Mouse (Mus musculus): Measurements from ENCODE around the gene Mmp19. TPM values are rescaled to one million over a fixed set of nuclear protein-coding genes. Genes with fewer than 3 reads are reported as not detected.

Gene Mmp19
- polyA plus RNA-seq, 1 experiment from 2014 or later, result 0.44 TPM

- DNase-seq (ENCODE audit: low spot score), result no peak
- Histone ChIP-seq H3K4me1 (no peaks in the 10 kb centered on the region), H3K27me3 (ENCODE audit: low read depth, poor library complexity, severe bottlenecking) (no peaks in the 10 kb centered on the region), H3K4me3 (no peak overlapping the region), H3K36me3 (peaks cover 92% of the 10 kb centered on the region), H3K27ac (replicated peaks) (no peak overlapping the region), H3K9me3 (replicated peaks) (no peaks in the 10 kb centered on the region)
Observed at GRCm38 (mm10) chr10:128840612-128841011, 49.9 kb downstream of the Mmp19 start.

- Histone ChIP-seq H3K4me1 (no peaks in the 10 kb centered on the region), H3K4me3 (no peak overlapping the region), H3K27ac (replicated peaks) (no peak overlapping the region), H3K9me3 (replicated peaks) (no peaks in the 10 kb centered on the region), H3K36me3 (peaks cover 88% of the 10 kb centered on the region), H3K27me3 (ENCODE audit: low read depth, poor library complexity, severe bottlenecking) (no peaks in the 10 kb centered on the region)
- DNase-seq (ENCODE audit: low spot score), result no peak
- 96% methylated on average over 5 of the region's 5 CpGs for WGBS
Observed at GRCm38 (mm10) chr10:128843260-128843659, 52.5 kb downstream of the Mmp19 start.

DNA sequence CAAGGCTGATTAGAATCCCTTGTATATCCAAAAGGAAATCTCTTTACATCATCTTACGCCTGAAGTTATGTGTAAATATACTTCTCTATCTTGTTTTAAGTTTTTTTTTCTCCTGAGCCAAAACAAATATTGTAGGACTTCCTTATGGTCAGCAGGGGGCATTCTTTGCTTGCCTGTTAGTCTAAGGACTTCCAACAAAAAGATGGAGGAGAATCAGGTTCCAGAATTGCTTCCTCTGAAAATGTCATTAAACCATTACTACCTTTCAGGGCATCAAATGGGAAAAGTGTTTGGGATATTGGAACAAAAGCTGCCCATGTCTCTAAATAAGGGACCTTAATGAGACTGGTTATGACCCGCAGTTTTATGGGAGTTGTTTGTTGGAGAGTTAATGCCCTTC is 54.8 kb downstream of the Mmp19 start:
- Histone ChIP-seq H3K9me3 (replicated peaks) (no peaks in the 10 kb centered on the region), H3K4me3 (no peak overlapping the region), H3K36me3 (peaks cover 88% of the 10 kb centered on the region), H3K27ac (replicated peaks) (no peak overlapping the region), H3K4me1 (no peaks in the 10 kb centered on the region), H3K27me3 (ENCODE audit: low read depth, poor library complexity, severe bottlenecking) (no peaks in the 10 kb centered on the region)
- no peak for DNase-seq (ENCODE audit: low spot score)
- 75% methylated on average over 2 of the region's 2 CpGs for WGBS

GRCm38 (mm10) chr10:128846664-128847063 is 56.0 kb downstream of the Mmp19 start:
- 98% methylated on average over 4 of the region's 4 CpGs for WGBS
- Histone ChIP-seq H3K27ac (replicated peaks) (no peak overlapping the region), H3K9me3 (replicated peaks) (no peaks in the 10 kb centered on the region), H3K27me3 (ENCODE audit: low read depth, poor library complexity, severe bottlenecking) (no peaks in the 10 kb centered on the region), H3K36me3 (peaks cover 87% of the 10 kb centered on the region), H3K4me3 (no peak overlapping the region), H3K4me1 (no peaks in the 10 kb centered on the region)
- DNase-seq (ENCODE audit: low spot score), result no peak

DNA sequence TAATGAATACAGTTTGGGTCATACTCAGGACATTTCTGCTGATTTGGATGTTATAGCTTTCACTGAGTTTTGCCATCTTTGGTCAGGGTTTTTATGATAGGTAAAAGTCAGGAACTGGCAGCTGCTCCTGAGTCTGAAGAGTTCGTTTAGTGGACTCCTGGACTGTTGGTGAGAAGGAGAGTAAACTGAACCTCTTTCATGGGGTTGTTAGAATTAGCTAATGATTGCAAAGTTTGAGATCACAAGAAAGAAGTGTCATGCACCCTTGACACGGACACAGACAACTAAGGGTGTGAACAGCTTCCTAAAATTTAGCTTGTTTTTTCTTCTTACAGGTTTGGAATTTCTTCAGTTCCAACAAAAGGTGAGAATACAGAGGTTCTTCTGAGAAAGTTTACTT is 57.7 kb downstream of the Mmp19 start:
- no peaks in the 10 kb centered on the region for H3K27me3 ChIP-seq (ENCODE audit: low read depth, poor library complexity, severe bottlenecking)
- no peak overlapping the region for H3K27ac ChIP-seq (replicated peaks)
- H3K9me3 ChIP-seq (replicated peaks), result no peaks in the 10 kb centered on the region
- H3K36me3 ChIP-seq, result peaks cover 86% of the 10 kb centered on the region
- 83% methylated on average over 2 of the region's 2 CpGs for WGBS
- no peaks in the 10 kb centered on the region for H3K4me1 ChIP-seq
- no peak overlapping the region for H3K4me3 ChIP-seq
- DNase-seq (ENCODE audit: low spot score), result no peak

- no peak overlapping the region for H3K27ac ChIP-seq (replicated peaks)
- H3K4me1 ChIP-seq, result no peaks in the 10 kb centered on the region
- WGBS, result 79% methylated on average over 3 of the region's 3 CpGs
- no peak for DNase-seq (ENCODE audit: low spot score)
- H3K36me3 ChIP-seq, result peaks cover 80% of the 10 kb centered on the region
- H3K9me3 ChIP-seq (replicated peaks), result no peaks in the 10 kb centered on the region
- H3K27me3 ChIP-seq (ENCODE audit: low read depth, poor library complexity, severe bottlenecking), result no peaks in the 10 kb centered on the region
- H3K4me3 ChIP-seq, result no peak overlapping the region
Observed at GRCm38 (mm10) chr10:128850339-128850738, 59.6 kb downstream of the Mmp19 start.

Other genes with a start within 250 kb of the Mmp19 start
- gene Zc3h10, start 243.1 kb upstream of the Mmp19 start, polyA plus RNA-seq (2016; fragmentation: Nextera tagmentation; extraction: Ambion mirVana), result 15.4 and 19.5 TPM in 2 replicates
- gene Rpl41, start 241.6 kb upstream of the Mmp19 start, polyA plus RNA-seq (2016; fragmentation: Nextera tagmentation; extraction: Ambion mirVana), result 2,872 and 3,266 TPM in 2 replicates
- 231 and 262 TPM in 2 replicates for gene Pa2g4, start 224.9 kb upstream of the Mmp19 start, polyA plus RNA-seq (2016; fragmentation: Nextera tagmentation; extraction: Ambion mirVana)
- 0.72 and 1.4 TPM in 2 replicates for gene Erbb3, start 201.3 kb upstream of the Mmp19 start, polyA plus RNA-seq (2016; fragmentation: Nextera tagmentation; extraction: Ambion mirVana)
- gene Rps26, start 164.2 kb upstream of the Mmp19 start, polyA plus RNA-seq (2016; fragmentation: Nextera tagmentation; extraction: Ambion mirVana), result 460 and 529 TPM in 2 replicates
- 2.8 and 3.6 TPM in 2 replicates for gene Ikzf4, start 144.9 kb upstream of the Mmp19 start, polyA plus RNA-seq (2016; fragmentation: Nextera tagmentation; extraction: Ambion mirVana)
- gene Suox, start 116.8 kb upstream of the Mmp19 start, polyA plus RNA-seq (2016; fragmentation: Nextera tagmentation; extraction: Ambion mirVana), result 13.9 and 14.9 TPM in 2 replicates
- 73.3 and 86.3 TPM in 2 replicates for gene Rab5b, start 94.6 kb upstream of the Mmp19 start, polyA plus RNA-seq (2016; fragmentation: Nextera tagmentation; extraction: Ambion mirVana)
- gene Pmel, start 86.7 kb upstream of the Mmp19 start, polyA plus RNA-seq (2016; fragmentation: Nextera tagmentation; extraction: Ambion mirVana), result 3.9 and 6.7 TPM in 2 replicates
- gene Cdk2, start 85.9 kb upstream of the Mmp19 start, polyA plus RNA-seq (2016; fragmentation: Nextera tagmentation; extraction: Ambion mirVana), result 107 and 110 TPM in 2 replicates
- gene Dgka, start 46.1 kb upstream of the Mmp19 start, polyA plus RNA-seq (2016; fragmentation: Nextera tagmentation; extraction: Ambion mirVana), result 3.7 and 4.7 TPM in 2 replicates
- gene Pym1, start 43.0 kb upstream of the Mmp19 start, polyA plus RNA-seq (2016; fragmentation: Nextera tagmentation; extraction: Ambion mirVana), result 56.6 and 59.1 TPM in 2 replicates
- 50.7 and 57.8 TPM in 2 replicates for gene Dnajc14, start 13.2 kb downstream of the Mmp19 start, polyA plus RNA-seq (2016; fragmentation: Nextera tagmentation; extraction: Ambion mirVana)
- gene Tmem198b, start 13.5 kb downstream of the Mmp19 start, polyA plus RNA-seq (2016; fragmentation: Nextera tagmentation; extraction: Ambion mirVana), result 22.1 and 24.3 TPM in 2 replicates
- 260 and 264 TPM in 2 replicates for gene Sarnp, start 26.4 kb downstream of the Mmp19 start, polyA plus RNA-seq (2016; fragmentation: Nextera tagmentation; extraction: Ambion mirVana)
- gene Ormdl2, start 30.7 kb downstream of the Mmp19 start, polyA plus RNA-seq (2016; fragmentation: Nextera tagmentation; extraction: Ambion mirVana), result 82.0 and 100 TPM in 2 replicates
- gene Gdf11, start 100.8 kb downstream of the Mmp19 start, polyA plus RNA-seq (2016; fragmentation: Nextera tagmentation; extraction: Ambion mirVana), result 9.5 and 10.5 TPM in 2 replicates
- 195 and 196 TPM in 2 replicates for gene Cd63, start 110.1 kb downstream of the Mmp19 start, polyA plus RNA-seq (2016; fragmentation: Nextera tagmentation; extraction: Ambion mirVana)
- 13.3 and 14.9 TPM in 2 replicates for gene Rdh5, start 132.0 kb downstream of the Mmp19 start, polyA plus RNA-seq (2016; fragmentation: Nextera tagmentation; extraction: Ambion mirVana)
- gene Bloc1s1, start 133.1 kb downstream of the Mmp19 start, polyA plus RNA-seq (2016; fragmentation: Nextera tagmentation; extraction: Ambion mirVana), result 216 and 236 TPM in 2 replicates
- gene Itga7, start 142.9 kb downstream of the Mmp19 start, polyA plus RNA-seq (2016; fragmentation: Nextera tagmentation; extraction: Ambion mirVana), result 1.7 and 1.9 TPM in 2 replicates
- gene Mettl7b, start 170.1 kb downstream of the Mmp19 start, polyA plus RNA-seq (2016; fragmentation: Nextera tagmentation; extraction: Ambion mirVana), result not detected in 2 replicates
- not detected in 2 replicates for gene Olfr9, start 198.5 kb downstream of the Mmp19 start, polyA plus RNA-seq (2016; fragmentation: Nextera tagmentation; extraction: Ambion mirVana)
- not detected in 2 replicates for gene Olfr763, start 219.9 kb downstream of the Mmp19 start, polyA plus RNA-seq (2016; fragmentation: Nextera tagmentation; extraction: Ambion mirVana)
- not detected in 2 replicates for gene Olfr764-ps1, start 249.0 kb downstream of the Mmp19 start, polyA plus RNA-seq (2016; fragmentation: Nextera tagmentation; extraction: Ambion mirVana)